14 mouse cellular contexts compared by ENCODE assay signal in the genomic region with DNA sequence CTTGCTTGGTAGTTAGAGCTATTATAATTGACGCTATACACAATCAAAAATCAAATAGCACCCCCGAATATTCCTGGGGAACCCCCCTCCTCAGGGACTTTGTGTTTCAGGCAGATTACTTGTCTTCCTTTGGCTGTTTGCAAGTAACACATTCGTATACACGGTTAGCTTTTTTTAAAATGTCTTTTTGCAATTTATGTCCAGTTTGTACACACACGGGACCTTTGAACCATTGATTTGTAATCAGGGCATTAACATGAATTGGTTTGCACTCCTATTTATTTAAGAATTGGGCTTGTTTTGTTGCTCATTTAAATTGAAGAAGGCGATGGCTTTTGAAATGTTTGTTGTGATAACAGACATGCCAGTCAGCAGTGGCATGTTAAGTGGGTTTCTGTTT. TPM values are rescaled to one million over a fixed set of nuclear protein-coding genes. Genes with fewer than 3 reads are reported as not detected.
DNase-seq lines count a peak whose midpoint lies in the region; ATAC-seq and TF ChIP-seq lines count a peak whose summit lies in the region.
"Had no signal": no experiment of that assay in that cellular context is flagged by ENCODE, and none has a peak within 500 bp of the region (broad histone marks: within the 10 kb centered on the region; RNA-seq: fewer than 3 reads in every experiment).

No protein-coding gene starts in this region.

- no peaks in the 10 kb centered on the region for H3K36me3 ChIP-seq in lung, embryonic 14.5 days (ENCODE audit: insufficient read depth)
- no peaks in the 10 kb centered on the region for H3K36me3 ChIP-seq in lung, postnatal 0 days (ENCODE audit: insufficient read depth, low read length)
- H3K36me3 ChIP-seq in hindbrain, embryonic 10.5 days: peaks cover 19% of the 10 kb centered on the region
- no peaks in the 10 kb centered on the region for H3K36me3 ChIP-seq in midbrain, embryonic 15.5 days (replicated peaks)

- WGBS in lung, embryonic 14.5 days: 7% methylated on average over 6 of the region's 6 CpGs
- WGBS in lung, postnatal 0 days: 9% methylated on average over 6 of the region's 6 CpGs
- 2% methylated on average over 6 of the region's 6 CpGs for WGBS in hindbrain, embryonic 10.5 days
- 8% methylated on average over 6 of the region's 6 CpGs for WGBS in midbrain, embryonic 15.5 days

- H3K9me3 ChIP-seq in lung, embryonic 14.5 days (ENCODE audit: low read depth, low read length): no peaks in the 10 kb centered on the region; the same call in 1 of the 2 replicates
- H3K9me3 ChIP-seq in lung, postnatal 0 days (ENCODE audit: low read length): no peaks in the 10 kb centered on the region
- peaks cover 10% of the 10 kb centered on the region for H3K9me3 ChIP-seq in hindbrain, embryonic 10.5 days
- H3K9me3 ChIP-seq in midbrain, embryonic 15.5 days: no peaks in the 10 kb centered on the region

- no peak overlapping the region for H3K27ac ChIP-seq in lung, embryonic 14.5 days (ENCODE audit: low read depth)
- no peak overlapping the region for H3K27ac ChIP-seq in lung, postnatal 0 days (ENCODE audit: low read length)
- H3K27ac ChIP-seq in hindbrain, embryonic 10.5 days: peak overlapping the region; percentile 96
- no peak overlapping the region for H3K27ac ChIP-seq in midbrain, embryonic 15.5 days

- no peak overlapping the region for H3K9ac ChIP-seq in lung, embryonic 14.5 days
- no peak overlapping the region for H3K9ac ChIP-seq in lung, postnatal 0 days (replicated peaks; ENCODE audit: low read depth)
- no peak overlapping the region for H3K9ac ChIP-seq in midbrain, embryonic 15.5 days
- H3K9ac ChIP-seq: liver, postnatal 0 days had no signal

- H3K4me3 ChIP-seq in lung, embryonic 14.5 days (ENCODE audit: low read depth, low read length): peak overlapping the region; percentile 51; the same call in 1 of the 2 replicates
- no peak overlapping the region for H3K4me3 ChIP-seq in lung, postnatal 0 days (ENCODE audit: low read depth, low read length)
- peak overlapping the region; percentile 84 for H3K4me3 ChIP-seq in hindbrain, embryonic 10.5 days
- peak overlapping the region; percentile 49 for H3K4me3 ChIP-seq in midbrain, embryonic 15.5 days

- DNase-seq in lung, embryonic 14.5 days: no peak
- no peak for DNase-seq in lung, postnatal 0 days (ENCODE audit: low spot score)
- DNase-seq in hindbrain, embryonic 10.5 days (ENCODE audit: low spot score): no peak
- no peak for DNase-seq in yolk sac, embryonic 10.5 days (ENCODE audit: low spot score)
- DNase-seq in left cerebral cortex, adult 9 months (ENCODE audit: low spot score in 2 of 2): no peak
- no peak for DNase-seq in adipocyte (ENCODE audit: low spot score)
- no peak for DNase-seq in lung, postnatal 36 days
- DNase-seq: B cell, adult 2 months; gastrocnemius, postnatal 14 days; left cerebral cortex, postnatal 4 days; liver, postnatal 0 days had no signal

- no peak for ATAC-seq in lung, embryonic 14.5 days (ENCODE audit: insufficient read depth)
- no peak for ATAC-seq in lung, postnatal 0 days
- ATAC-seq in midbrain, embryonic 15.5 days (replicated peaks): no peak

- peaks cover 69% of the 10 kb centered on the region for H3K27me3 ChIP-seq in lung, embryonic 14.5 days (ENCODE audit: insufficient read depth, low read length)
- peaks cover 63% of the 10 kb centered on the region for H3K27me3 ChIP-seq in lung, postnatal 0 days (replicated peaks; ENCODE audit: insufficient read depth, low read length)
- peaks cover 73% of the 10 kb centered on the region for H3K27me3 ChIP-seq in hindbrain, embryonic 10.5 days (ENCODE audit: insufficient read depth, poor library complexity, severe bottlenecking)
- H3K27me3 ChIP-seq in midbrain, embryonic 15.5 days (replicated peaks): peaks cover 19% of the 10 kb centered on the region

- peak overlapping the region; percentile 87 for H3K4me2 ChIP-seq in lung, embryonic 14.5 days
- H3K4me2 ChIP-seq in lung, postnatal 0 days (replicated peaks; ENCODE audit: low read depth, low read length): no peak overlapping the region
- H3K4me2 ChIP-seq in midbrain, embryonic 15.5 days: peak overlapping the region; percentile 74

- no peak for TF ChIP-seq CTCF in lung, embryonic 14.5 days (IDR thresholded peaks at IDR 0.05; ENCODE audit: low read depth)
- TF ChIP-seq CTCF in lung, postnatal 0 days (IDR thresholded peaks at IDR 0.05): no peak

- TF ChIP-seq EP300 in lung, postnatal 0 days (IDR thresholded peaks at IDR 0.05): no peak

- H3K4me1 ChIP-seq in lung, embryonic 14.5 days (ENCODE audit: insufficient read depth): no peaks in the 10 kb centered on the region
- H3K4me1 ChIP-seq in lung, postnatal 0 days (ENCODE audit: insufficient read depth, low read depth, low read length): peaks cover 10% of the 10 kb centered on the region; the same call in 1 of the 2 replicates
- H3K4me1 ChIP-seq in hindbrain, embryonic 10.5 days (replicated peaks): peaks cover 48% of the 10 kb centered on the region
- peaks cover 35% of the 10 kb centered on the region for H3K4me1 ChIP-seq in midbrain, embryonic 15.5 days

RNA-seq across cellular contexts. Expression of a gene that starts 1.0 kb away (rescaled TPM):
- polyA plus RNA-seq in lung, embryonic 14.5 days (2014; fragmentation: Nextera tagmentation; extraction: Ambion mirVana): 1.2 and 1.4 TPM in 2 replicates
- polyA plus RNA-seq in lung, postnatal 0 days (2015; fragmentation: Nextera tagmentation; extraction: Ambion mirVana): 0.11 and 0.14 TPM in 2 replicates
- 7.6 and 9.3 TPM in 2 replicates for polyA plus RNA-seq in hindbrain, embryonic 10.5 days (2016; fragmentation: Nextera tagmentation; extraction: Ambion mirVana)
- 9.8 and 11.6 TPM in 2 replicates for polyA plus RNA-seq in midbrain, embryonic 15.5 days (2015; fragmentation: Nextera tagmentation; extraction: Ambion mirVana)
- polyA plus RNA-seq: liver, postnatal 0 days had no signal

RNA-seq across cellular contexts. Expression of a gene that starts 29.0 kb away (rescaled TPM):
- not detected in 2 replicates for polyA plus RNA-seq in lung, embryonic 14.5 days (2014; fragmentation: Nextera tagmentation; extraction: Ambion mirVana)
- polyA plus RNA-seq in lung, postnatal 0 days (2015; fragmentation: Nextera tagmentation; extraction: Ambion mirVana): not detected in 2 replicates
- polyA plus RNA-seq in hindbrain, embryonic 10.5 days (2016; fragmentation: Nextera tagmentation; extraction: Ambion mirVana): not detected in 2 replicates
- polyA plus RNA-seq in midbrain, embryonic 15.5 days (2015; fragmentation: Nextera tagmentation; extraction: Ambion mirVana): not detected in 2 replicates
- polyA plus RNA-seq: heart, embryonic 16.5 days; intestine, postnatal 0 days; liver, postnatal 0 days had no signal
